Mouse (Mus musculus): Measurements from ENCODE around the gene Fras1.

The Fras1 gene

GRCm38 (mm10) chr5:96793953-96794635 lies 420.3 kb downstream of the Fras1 start:
- WGBS = 35% methylated on average over 10 of the region's 10 CpGs

GRCm38 (mm10) chr5:96795752-96796151 lies 422.0 kb downstream of the Fras1 start:
- WGBS = 78% methylated on average over 1 of the region's 1 CpGs

GRCm38 (mm10) chr5:96797465-96797864 lies 423.7 kb downstream of the Fras1 start:
- WGBS = 95% methylated on average over 6 of the region's 6 CpGs

GRCm38 (mm10) chr5:96799165-96799564 lies 425.4 kb downstream of the Fras1 start:
- 95% methylated on average over 9 of the region's 9 CpGs for WGBS

GRCm38 (mm10) chr5:96799969-96800368 lies 426.2 kb downstream of the Fras1 start:
- WGBS = 87% methylated on average over 9 of the region's 9 CpGs

- WGBS = 42% methylated on average over 7 of the region's 7 CpGs
Observed at GRCm38 (mm10) chr5:96802185-96802584, 428.4 kb downstream of the Fras1 start.

GRCm38 (mm10) chr5:96803091-96803490 lies 429.3 kb downstream of the Fras1 start:
- 55% methylated on average over 3 of the region's 3 CpGs for WGBS

GRCm38 (mm10) chr5:96804304-96804703 lies 430.5 kb downstream of the Fras1 start:
- 76% methylated on average over 4 of the region's 4 CpGs for WGBS

GRCm38 (mm10) chr5:96804813-96805212 lies 431.1 kb downstream of the Fras1 start:
- WGBS = 85% methylated on average over 3 of the region's 3 CpGs

GRCm38 (mm10) chr5:96810620-96811019 lies 436.9 kb downstream of the Fras1 start:
- whole genome bisulfite sequencing = 45% methylated on average over 4 of the region's 4 CpGs

GRCm38 (mm10) chr5:96824769-96825327 lies 451.1 kb downstream of the Fras1 start:
- WGBS = 78% methylated on average over 13 of the region's 13 CpGs

- WGBS = 93% methylated on average over 1 of the region's 1 CpGs
Observed at GRCm38 (mm10) chr5:96827176-96827575, 453.4 kb downstream of the Fras1 start.
